Mouse (Mus musculus): ENCODE data around the gene Rpusd1.

- no peak for TF ChIP-seq EP300 (IDR thresholded peaks at IDR 0.05)
- no peak for TF ChIP-seq CTCF (IDR thresholded peaks at IDR 0.05)
Measured at GRCm38 (mm10) chr17:25769331-25769730, 41.9 kb downstream of the Rpusd1 start.

Measured in lung, postnatal 0 days (tissue).